Mouse (Mus musculus) thymus, adult 18-20 months (tissue): Measurements from ENCODE around the gene Gipc3.

Experiments used
- DNase-seq, 2 experiments: peaks; one replicate each; pipeline ENCODE4 v3.0.0; 2022; ENCODE audit warnings: mixed read lengths in 2 of 2

Gipc3 gene

GRCm38 (mm10) chr10:81342686-81343505, at the start of gene Gipc3:
TSS of gene Gipc3 (minus strand) at chr10:81343266.
- DNase-seq = no peak

- no peak for DNase-seq
These were observed 49.7 kb upstream of the Gipc3 start, which contains the start of gene Smim24 for GRCm38 (mm10) chr10:81392781-81393185. TSS of gene Smim24 (plus strand) at chr10:81393051.

- DNase-seq = no peak
These were observed 49.2 kb upstream of the Gipc3 start for GRCm38 (mm10) chr10:81392270-81392669.

- no peak for DNase-seq
These were observed 47.6 kb upstream of the Gipc3 start for GRCm38 (mm10) chr10:81390678-81390965.

- peak; percentile 46 to 58 for DNase-seq
These were observed 47.0 kb upstream of the Gipc3 start for GRCm38 (mm10) chr10:81389801-81390677.

GRCm38 (mm10) chr10:81389373-81389772, 46.3 kb upstream of the Gipc3 start:
- no peak for DNase-seq

- DNase-seq = no peak
These were observed 45.5 kb upstream of the Gipc3 start, which contains the start of gene Gm48552 for GRCm38 (mm10) chr10:81388505-81389055. TSS of gene Gm48552 (plus strand) at chr10:81389005.

- no peak for DNase-seq
These were observed 44.6 kb upstream of the Gipc3 start for GRCm38 (mm10) chr10:81387716-81388115.

- no peak for DNase-seq
These were observed 42.7 kb upstream of the Gipc3 start for GRCm38 (mm10) chr10:81385603-81386306.

- no peak for DNase-seq
These were observed 41.5 kb upstream of the Gipc3 start for GRCm38 (mm10) chr10:81384605-81384982.

GRCm38 (mm10) chr10:81383802-81384604, 40.9 kb upstream of the Gipc3 start, which contains the start of the genes Dohh and Gm48551:
TSS of gene Dohh (plus strand) at chr10:81384428.
TSS of gene Gm48551 (plus strand) at chr10:81384466.
- peak; percentile 87 to 93 for DNase-seq

- DNase-seq = no peak
These were observed 39.0 kb upstream of the Gipc3 start for GRCm38 (mm10) chr10:81382039-81382438.

- DNase-seq = no peak
These were observed 36.8 kb upstream of the Gipc3 start for GRCm38 (mm10) chr10:81379809-81380378.

- DNase-seq = no peak
These were observed 36.1 kb upstream of the Gipc3 start for GRCm38 (mm10) chr10:81379183-81379553.

GRCm38 (mm10) chr10:81378553-81379182, 35.6 kb upstream of the Gipc3 start:
- DNase-seq = peak; percentile 100

- no peak for DNase-seq
These were observed 34.9 kb upstream of the Gipc3 start, which contains the start of gene Fzr1 for GRCm38 (mm10) chr10:81377793-81378552. TSS of gene Fzr1 (minus strand) at chr10:81378516.

GRCm38 (mm10) chr10:81377362-81377664, 34.2 kb upstream of the Gipc3 start:
- DNase-seq = no peak

GRCm38 (mm10) chr10:81376561-81377361, 33.7 kb upstream of the Gipc3 start:
- DNase-seq = no peak

GRCm38 (mm10) chr10:81375322-81375721, 32.3 kb upstream of the Gipc3 start:
- no peak for DNase-seq

- DNase-seq = no peak
These were observed 24.1 kb upstream of the Gipc3 start for GRCm38 (mm10) chr10:81367207-81367495.
